Mouse (Mus musculus) left cerebral cortex, adult 2 months (tissue): ENCODE data around the gene Ftsj1. TPM values are rescaled to one million over a fixed set of nuclear protein-coding genes. Genes with fewer than 3 reads are reported as not detected.

Experiments used
- DNase-seq, 2 experiments: peaks; one replicate each; pipeline ENCODE4 v3.0.0; 2021 to 2022; ENCODE audit warnings: low spot score in 2 of 2, mixed read lengths in 1 of 2; ENCODE audit errors: extremely low spot score in 1 of 2
- H3K27ac ChIP-seq: fragments of 200-600 bp; 2 replicates; pipeline ENCODE4 v1.8.1; 2022
- H3K4me3 ChIP-seq: fragments of 200-600 bp; 2 replicates; pipeline ENCODE4 v1.8.1; 2022
- CTCF ChIP-seq: fragments of 200-600 bp; IDR thresholded peaks from 2 replicates; pipeline ENCODE4 v1.8.1; 2022; ENCODE audit warnings: antibody characterized with exemption, mild to moderate bottlenecking, moderate library complexity
- intact Hi-C: fragments of 180-260 bp; cut with DNase I; formaldehyde crosslinking; loops from one replicate; pipeline ENCODE4 v1.15.1; 2025
- long read RNA-seq, 2 experiments: library from polyadenylated mRNA; stranded (forward); transcript quantifications; one replicate each; pipeline ENCODE4 v2.0.0; 2021; ENCODE audit warnings: borderline mapping rate in 2 of 2
- total RNA-seq, 2 experiments: library from RNA; stranded (reverse); gene quantifications; 2 replicates each; pipeline ENCODE4 v1.2.3; 2021

The Ftsj1 gene
- 10 to 100 TPM; 23.8 to 24.3 TPM for total RNA-seq
- long read RNA-seq, experiment 1, transcript Ftsj1-203 (13 exons, 1,656 nt): major isoform, 14 of 21 reads
- long read RNA-seq, experiment 1, partial matches to known transcripts: 2 of 21 reads
- long read RNA-seq, experiment 1, other reads (novel, unspliced or antisense): 4 of 21 reads
- long read RNA-seq, experiment 2, transcript Ftsj1-203 (13 exons, 1,656 nt): major isoform, 8 of 10 reads
- long read RNA-seq, experiment 2, partial matches to known transcripts: 0 of 10 reads
- long read RNA-seq, experiment 2, other reads (novel, unspliced or antisense): 1 of 10 reads

DNA sequence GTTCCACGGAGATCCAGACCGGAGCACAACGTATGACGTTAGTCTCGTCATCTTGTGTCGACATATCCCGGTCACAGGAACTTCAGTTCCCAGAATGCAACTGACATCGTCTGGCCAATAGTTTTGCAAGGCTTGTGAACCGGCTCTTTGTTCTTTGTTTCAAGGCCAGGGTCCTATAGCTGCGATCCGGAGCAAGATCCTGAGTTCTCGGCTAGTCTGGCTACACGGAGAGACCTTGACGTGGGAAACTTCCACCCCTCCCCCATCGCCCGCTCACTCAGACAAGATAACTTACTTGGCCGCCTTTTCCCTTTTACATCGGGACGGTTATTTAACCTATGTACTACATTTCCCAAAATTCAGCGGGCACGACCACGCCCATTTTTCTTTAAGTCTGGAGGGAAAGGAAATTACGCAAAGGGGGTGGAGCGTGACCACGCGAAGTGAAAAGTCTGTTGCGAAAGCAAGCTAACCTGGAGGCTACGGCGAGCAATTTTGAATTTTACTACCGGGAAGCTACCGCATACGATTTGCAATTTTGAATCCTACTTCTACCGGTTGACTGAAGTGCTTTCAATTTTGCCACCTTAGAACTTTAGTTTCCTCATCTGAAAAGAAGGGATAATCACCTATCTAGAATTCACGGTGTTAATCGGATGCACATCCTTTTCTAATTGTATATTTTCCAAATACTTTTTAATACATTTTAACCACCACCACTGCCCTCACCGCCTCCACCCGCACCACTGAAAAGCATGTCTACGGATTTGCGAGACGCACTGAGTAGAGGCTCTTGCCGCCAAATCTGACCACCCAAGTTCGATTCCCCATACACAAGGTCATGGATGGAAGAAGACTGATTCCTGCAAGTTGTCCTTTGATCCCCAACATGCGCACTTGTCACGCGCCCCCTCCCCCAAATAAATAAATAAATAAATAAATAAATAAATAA lies at the start of gene Ftsj1:
Gene Ftsj1, minus strand, starts transcription at position 73 of the 952 bp plus-strand sequence.
- Histone ChIP-seq H3K27ac (peak within 1 kb of the TSS; percentile 91), H3K4me3 (peak within 1 kb of the TSS; percentile 63)
- DNase-seq: peak; percentile 67 to 73
- intact Hi-C loops: loop anchor here (5.0 kb wide), 3 partner anchors 50 to 100 kb away; partner anchors contain the start of gene Tbc1d25
- no peak for TF ChIP-seq CTCF

DNA sequence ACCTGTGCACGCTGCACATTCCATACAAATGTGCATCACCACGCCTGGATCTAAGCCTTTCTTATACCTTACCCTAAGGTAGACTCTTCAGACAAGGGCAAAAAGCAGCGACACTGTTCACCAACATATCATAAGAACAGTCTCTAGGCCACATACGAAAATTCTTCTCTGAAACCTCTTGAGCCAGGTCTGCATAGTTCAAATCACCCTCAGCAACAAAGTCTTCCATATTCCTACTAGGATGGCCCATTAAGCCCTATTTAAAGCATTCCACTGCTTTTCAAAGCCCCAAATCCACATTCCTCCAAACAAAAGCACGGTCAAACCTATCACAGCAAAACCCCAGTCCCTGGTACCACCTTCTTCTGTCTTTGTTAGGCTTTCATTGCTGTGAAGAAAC lies 36.4 kb upstream of the Ftsj1 start:
- Histone ChIP-seq H3K4me3 (no peak overlapping the region), H3K27ac (no peak overlapping the region)
- no peak for TF ChIP-seq CTCF
- DNase-seq: no peak
- intact Hi-C loops: no loop called here

DNA sequence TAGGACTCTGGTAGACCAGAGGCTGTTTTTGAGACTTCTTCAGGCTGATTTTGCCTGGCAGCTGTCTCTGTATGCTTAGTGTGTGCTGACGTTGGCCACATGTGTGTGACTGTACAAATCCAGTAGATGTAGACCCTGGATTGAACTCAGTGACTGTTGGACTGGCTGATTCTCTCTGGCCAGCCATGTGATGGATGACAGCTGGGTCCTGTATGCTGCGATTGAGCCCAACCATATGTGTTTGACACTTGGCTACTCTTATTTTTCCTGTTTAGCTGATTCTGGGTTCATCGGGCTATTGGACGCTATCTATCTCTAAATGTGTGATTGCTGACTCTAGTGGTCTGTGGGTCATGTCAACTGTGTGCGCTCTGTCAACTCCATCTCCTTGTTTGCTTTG lies 21.9 kb upstream of the Ftsj1 start:
- H3K4me3 ChIP-seq: no peak overlapping the region
- intact Hi-C loops: no loop called here
- H3K27ac ChIP-seq: no peak overlapping the region
- TF ChIP-seq CTCF: no peak
- DNase-seq: no peak

DNA sequence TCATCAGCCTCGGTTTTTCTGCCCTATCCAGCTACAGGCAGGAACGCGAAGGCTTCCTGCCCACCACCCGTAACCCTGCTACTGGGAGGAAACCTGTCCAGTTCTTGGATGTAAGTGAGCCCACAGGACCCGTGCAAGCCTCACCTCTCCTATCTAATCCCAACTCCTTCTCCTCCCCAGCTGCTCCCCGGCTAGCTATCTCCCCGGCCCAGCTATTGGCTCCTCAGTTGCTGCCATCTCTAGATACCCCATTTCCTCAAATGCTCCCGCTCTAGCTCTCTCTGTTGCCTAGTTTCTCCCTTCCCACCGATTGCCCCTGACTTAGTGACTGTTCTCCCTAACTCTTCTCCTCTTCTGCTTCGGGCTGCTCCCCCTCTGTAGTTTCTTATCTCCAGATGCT lies 19.8 kb upstream of the Ftsj1 start:
- H3K27ac ChIP-seq: no peak overlapping the region
- no peak overlapping the region for H3K4me3 ChIP-seq
- intact Hi-C loops: no loop called here

DNA sequence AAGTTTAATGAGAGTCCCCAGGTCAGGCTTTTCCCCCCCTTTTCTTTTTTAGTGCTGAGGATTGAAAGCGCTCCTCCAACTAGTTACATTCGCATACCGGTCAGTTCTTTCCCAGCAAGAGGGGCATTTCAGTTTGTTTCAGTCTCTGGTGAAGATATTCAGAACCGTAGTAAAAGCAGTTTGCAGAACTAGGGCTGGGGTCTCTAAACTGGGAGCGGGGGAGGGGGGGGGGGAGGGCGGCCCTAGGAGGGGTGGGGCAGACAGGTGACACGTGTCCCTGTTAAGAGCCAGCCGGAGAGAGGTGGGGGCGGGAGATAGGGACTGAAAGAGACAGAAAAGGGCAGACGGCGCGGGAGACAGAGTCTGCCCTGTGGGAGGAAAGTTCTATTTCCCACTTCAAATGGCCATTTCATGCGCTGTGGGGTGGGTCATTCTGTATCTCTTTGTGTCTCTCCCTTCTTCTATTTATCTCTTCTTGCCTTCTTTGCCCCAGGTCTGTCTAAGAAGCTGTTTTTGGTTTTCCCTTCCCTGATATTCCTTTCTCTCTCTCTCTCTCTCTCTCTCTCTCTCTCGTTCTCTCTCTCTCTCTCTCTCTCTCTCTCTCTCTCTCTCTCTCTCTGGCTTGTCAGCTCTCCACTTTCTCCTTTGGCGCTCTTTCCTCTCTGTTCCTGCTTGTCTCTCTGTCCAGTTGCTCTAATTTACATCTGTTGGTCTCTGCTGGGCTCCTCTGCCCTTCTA lies 19.0 kb upstream of the Ftsj1 start, which contains the start of gene Slc38a5:
Gene Slc38a5, plus strand, starts transcription at position 51 of the 738 bp plus-strand sequence.
- Histone ChIP-seq H3K27ac (no peak within 1 kb of the TSS), H3K4me3 (no peak within 1 kb of the TSS)
- no peak for TF ChIP-seq CTCF
- no peak for DNase-seq
- intact Hi-C loops: no loop called here

More for the DNA sequence above, 19.8 kb upstream of the Ftsj1 start:
- no peak for TF ChIP-seq CTCF
- no peak for DNase-seq

DNA sequence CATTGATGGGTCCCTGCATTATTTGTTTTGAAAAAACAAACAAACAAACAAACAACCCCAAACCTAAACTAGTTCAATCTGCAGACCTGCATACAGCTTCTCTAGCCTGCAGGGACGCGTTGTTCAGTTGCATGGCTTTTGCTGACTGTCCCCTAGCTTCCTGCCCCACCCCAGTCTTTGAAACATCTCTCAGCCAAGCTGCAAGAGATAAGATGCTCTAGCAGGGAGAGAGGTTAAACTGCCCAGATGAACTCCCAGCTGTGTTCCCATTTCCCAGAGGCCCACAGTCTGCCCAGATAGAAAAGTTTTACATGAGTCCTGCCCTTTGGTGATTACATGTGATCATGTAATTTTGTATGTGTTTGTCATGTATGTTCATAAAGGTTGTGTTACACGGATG lies 12.0 kb upstream of the Ftsj1 start:
- H3K27ac ChIP-seq: no peak overlapping the region
- intact Hi-C loops: no loop called here

DNA sequence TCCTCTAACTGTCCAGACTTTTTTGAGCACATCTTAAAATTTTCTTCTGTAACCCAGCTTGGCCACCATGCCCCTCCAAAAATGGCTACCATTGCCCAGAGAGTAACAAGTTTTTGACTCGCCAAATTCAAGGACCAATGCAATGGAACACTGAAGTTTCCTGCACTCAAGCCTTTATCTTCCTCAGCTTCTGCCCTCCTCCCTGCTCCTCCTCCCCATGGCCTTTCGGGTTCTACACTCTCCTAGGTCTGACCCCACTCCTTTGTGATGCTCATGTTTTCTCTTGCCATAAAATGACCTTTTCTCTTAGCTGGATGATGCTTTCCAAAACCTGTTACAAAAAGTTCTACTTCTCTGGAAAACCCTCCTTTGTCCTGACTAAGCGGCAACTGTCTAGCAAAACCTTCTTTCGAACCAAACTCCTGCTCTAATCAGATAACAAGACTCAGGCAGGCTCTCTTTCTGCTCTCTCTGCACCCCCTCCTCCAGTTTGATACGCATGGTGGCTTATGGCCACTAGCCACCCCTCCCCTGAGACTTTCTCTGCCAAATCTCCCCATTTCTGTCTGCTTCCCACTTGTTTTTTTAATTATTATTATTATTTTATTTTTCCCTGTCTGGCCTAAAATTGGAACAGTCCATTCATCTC lies 11.1 kb upstream of the Ftsj1 start:
- intact Hi-C loops: no loop called here
- no peak overlapping the region for H3K4me3 ChIP-seq
- no peak for TF ChIP-seq CTCF
- no peak overlapping the region for H3K27ac ChIP-seq
- DNase-seq: no peak

More for the DNA sequence above, 12.0 kb upstream of the Ftsj1 start:
- H3K4me3 ChIP-seq: no peak overlapping the region
- no peak for TF ChIP-seq CTCF
- no peak for DNase-seq

DNA sequence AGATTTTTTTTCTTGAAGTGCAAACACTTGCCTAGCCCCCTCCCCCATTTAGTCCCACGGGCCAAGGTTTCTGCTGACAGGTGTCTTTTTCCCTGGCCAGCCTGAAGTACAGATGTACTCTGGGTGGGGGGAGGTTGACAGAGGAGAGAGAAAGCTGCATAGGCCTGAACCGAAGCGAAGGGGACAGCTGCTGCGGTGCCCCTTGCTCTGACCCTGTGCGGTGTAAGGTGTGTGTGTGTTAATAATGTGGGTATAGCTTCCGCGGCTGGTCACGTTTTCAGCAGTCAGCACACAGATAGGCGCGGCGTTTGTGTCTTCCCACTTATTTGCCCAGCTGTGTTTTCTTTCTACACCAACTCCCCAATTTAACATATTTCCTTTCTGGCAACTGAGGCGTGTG lies 7.3 kb upstream of the Ftsj1 start:
- no peak overlapping the region for H3K4me3 ChIP-seq
- intact Hi-C loops: no loop called here
- no peak overlapping the region for H3K27ac ChIP-seq
- no peak for TF ChIP-seq CTCF
- DNase-seq: no peak

DNA sequence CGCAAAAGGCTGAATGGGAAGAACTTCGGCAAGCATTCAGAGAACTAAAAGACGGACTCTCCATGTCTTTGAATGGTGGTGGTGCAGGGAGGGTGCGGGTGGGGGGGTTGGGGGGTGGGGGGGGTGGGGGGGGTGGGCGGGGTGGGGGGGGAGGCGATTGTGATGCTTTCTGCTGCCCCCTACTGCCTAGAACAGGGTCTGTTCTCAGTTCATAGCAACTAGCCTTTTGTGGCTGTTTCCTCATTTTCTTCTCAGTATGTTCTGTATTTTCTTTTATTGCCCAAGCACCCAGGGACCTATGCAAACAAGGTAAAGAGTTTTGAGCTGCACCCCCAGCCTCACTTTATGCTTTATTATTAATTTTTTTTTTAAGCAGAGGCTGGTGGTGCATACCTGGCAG lies 3.6 kb upstream of the Ftsj1 start:
- intact Hi-C loops: no loop called here
- no peak overlapping the region for H3K4me3 ChIP-seq

DNA sequence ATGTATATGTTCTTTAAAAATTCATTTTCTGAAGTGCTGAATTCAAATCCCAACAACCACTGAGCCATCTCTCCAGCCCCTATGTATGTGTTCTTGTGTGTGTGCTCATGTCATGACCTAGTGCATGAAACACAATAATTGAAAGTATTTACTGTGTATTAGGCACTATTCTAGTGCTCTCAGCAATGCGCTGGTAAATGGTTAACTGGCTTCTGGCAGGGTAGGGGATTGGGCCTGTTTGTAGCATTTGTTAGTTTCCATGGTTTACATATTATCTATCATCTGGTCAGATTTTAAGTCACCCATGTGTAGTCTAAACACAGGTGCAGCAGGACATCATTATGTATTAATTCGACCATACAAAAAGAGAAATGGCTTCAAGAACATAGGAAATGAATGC lies 1.5 kb upstream of the Ftsj1 start:
- Histone ChIP-seq H3K4me3 (no peak overlapping the region), H3K27ac (no peak overlapping the region)
- DNase-seq: no peak
- TF ChIP-seq CTCF: no peak
- intact Hi-C loops: loop anchor here (5.0 kb wide), 3 partner anchors 51 to 101 kb away; partner anchors contain the start of gene Tbc1d25

More for the DNA sequence above, 3.6 kb upstream of the Ftsj1 start:
- no peak overlapping the region for H3K27ac ChIP-seq
- TF ChIP-seq CTCF: peak; percentile 4; the same call in 1 of the 2 replicates
- no peak for DNase-seq

DNA sequence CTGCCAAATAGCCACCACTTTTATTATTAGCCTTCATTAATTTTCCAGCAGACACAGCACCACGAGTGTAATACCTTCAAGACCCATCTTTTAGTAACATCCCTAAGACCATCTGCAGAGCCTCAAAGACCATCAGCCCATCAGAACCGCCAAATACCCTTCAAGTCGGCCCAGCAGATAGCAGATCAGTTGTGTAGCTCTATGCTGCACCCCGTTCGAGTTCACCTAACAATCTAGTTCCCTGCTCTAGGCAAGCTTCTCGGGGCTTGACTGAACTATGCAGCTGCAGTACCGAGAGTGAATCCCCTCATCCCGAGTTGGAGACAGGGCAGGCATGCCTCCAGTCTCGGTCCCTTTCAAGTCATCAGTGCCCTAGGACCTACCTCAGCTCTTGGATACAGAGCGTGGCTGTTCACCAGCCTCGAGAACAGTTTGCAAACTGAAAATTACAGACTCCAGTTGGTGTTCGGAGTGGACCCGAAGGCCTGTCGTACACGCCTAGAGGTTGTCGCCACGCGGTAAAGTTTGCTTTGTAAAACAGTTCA lies 345 bp downstream of the Ftsj1 start:
- peak in 1 of 2 experiments; percentile 9 for DNase-seq
- TF ChIP-seq CTCF: no peak
- H3K4me3 ChIP-seq: peak overlapping the region; percentile 63
- intact Hi-C loops: loop anchor here (5.0 kb wide), 3 partner anchors 50 to 100 kb away; partner anchors contain the start of gene Tbc1d25
- H3K27ac ChIP-seq: peak overlapping the region; percentile 91; the same call in 1 of the 2 replicates
